Mouse (Mus musculus) large intestine, adult 2 months (tissue): ENCODE results near the gene Dct. TPM values are rescaled to one million over a fixed set of nuclear protein-coding genes. Genes with fewer than 3 reads are reported as not detected.

Experiments
- polyA plus RNA-seq: library from polyadenylated mRNA; depleted of rRNA; stranded (reverse); fragments of >200 nt; gene quantifications from 2 replicates; pipeline ENCODE4 v1.2.3, GENCODE M21; 2012; rRNA removed

The Dct gene
- polyA plus RNA-seq, 1 experiment, result 0.25 TPM

Other genes starting within 250 kb of the Dct start
- 10.9 and 11.7 TPM in 2 replicates for gene Tgds, start 80.5 kb upstream of the Dct start, polyA plus RNA-seq
- 20.1 and 21.2 TPM in 2 replicates for gene Gpr180, start 84.9 kb upstream of the Dct start, polyA plus RNA-seq
- gene Sox21, start 184.8 kb upstream of the Dct start, polyA plus RNA-seq, result 0.08 and 0.24 TPM in 2 replicates
- not detected in 2 replicates for gene Gm9376, start 214.7 kb upstream of the Dct start, polyA plus RNA-seq